Mouse (Mus musculus): ENCODE data around the gene Tlx2.

Gene Tlx2

GRCm38 (mm10) chr6:83023786-83024185, 46.3 kb downstream of the Tlx2 start:
- DNase-seq (ENCODE audit: low spot score in 2 of 2) = no peak

GRCm38 (mm10) chr6:83023008-83023407, 47.1 kb downstream of the Tlx2 start:
- DNase-seq (ENCODE audit: low spot score in 2 of 2) = no peak

- no peak for DNase-seq (ENCODE audit: low spot score in 2 of 2)
These were observed 49.1 kb downstream of the Tlx2 start for GRCm38 (mm10) chr6:83020836-83021593.

GRCm38 (mm10) chr6:83020121-83020520, 50.0 kb downstream of the Tlx2 start:
- peak in 1 of 2 experiments; percentile 50 for DNase-seq (ENCODE audit: low spot score in 2 of 2)

- DNase-seq (ENCODE audit: low spot score in 2 of 2) = no peak
These were observed 51.0 kb downstream of the Tlx2 start for GRCm38 (mm10) chr6:83019044-83019443.
